Mouse (Mus musculus) T-cell, adult 66 days (primary cell): Measurements from ENCODE around the gene Krtap1-3. TPM values are rescaled to one million over a fixed set of nuclear protein-coding genes. Genes with fewer than 3 reads are reported as not detected.

Experiments
- total RNA-seq, 2 experiments: library from RNA; stranded (reverse); gene quantifications; 3 replicates in 1 of 2; 4 replicates in 1 of 2; pipeline ENCODE4 v1.2.4; 2023

The Krtap1-3 gene
- total RNA-seq, result not detected

GRCm38 (mm10) chr11:99590981-99591380 lies at the start of gene Krtap1-3:
Krtap1-3 (minus strand) TSS chr11:99591339.

GRCm38 (mm10) chr11:99634653-99635134 lies 43.6 kb upstream of the Krtap1-3 start, which contains the start of gene Krtap4-2:
Krtap4-2 (minus strand) TSS chr11:99635084.

GRCm38 (mm10) chr11:99628138-99628537 lies 37.0 kb upstream of the Krtap1-3 start, which contains the start of gene Krtap4-1:
Krtap4-1 (minus strand) TSS chr11:99628238.

GRCm38 (mm10) chr11:99620335-99620734 lies 29.2 kb upstream of the Krtap1-3 start, which contains the start of gene Gm11562:
Gm11562 (minus strand) TSS chr11:99620435.

GRCm38 (mm10) chr11:99614796-99615363 lies 23.7 kb upstream of the Krtap1-3 start, which contains the start of gene Krtap2-4:
Krtap2-4 (minus strand) TSS chr11:99614846.

GRCm38 (mm10) chr11:99610089-99610488 lies 18.9 kb upstream of the Krtap1-3 start, which contains the start of gene Gm11937:
Gm11937 (minus strand) TSS chr11:99610189.

GRCm38 (mm10) chr11:99603208-99603607 lies 12.1 kb upstream of the Krtap1-3 start, which contains the start of gene Gm11938:
Gm11938 (minus strand) TSS chr11:99603308.

GRCm38 (mm10) chr11:99597742-99598141 lies 6.6 kb upstream of the Krtap1-3 start, which contains the start of gene Krtap9-3:
Krtap9-3 (minus strand) TSS chr11:99598105.

GRCm38 (mm10) chr11:99583245-99583704 lies 7.9 kb downstream of the Krtap1-3 start, which contains the start of gene Krtap1-4:
Krtap1-4 (minus strand) TSS chr11:99583654.

GRCm38 (mm10) chr11:99580636-99581035 lies 10.5 kb downstream of the Krtap1-3 start, which contains the start of gene Krtap1-5:
Krtap1-5 (minus strand) TSS chr11:99581016.

GRCm38 (mm10) chr11:99566530-99566929 lies 24.6 kb downstream of the Krtap1-3 start, which contains the start of gene Krtap3-1:
Krtap3-1 (minus strand) TSS chr11:99566630.

GRCm38 (mm10) chr11:99559366-99559765 lies 31.8 kb downstream of the Krtap1-3 start, which contains the start of gene Gm11939:
Gm11939 (minus strand) TSS chr11:99559466.

GRCm38 (mm10) chr11:99556753-99557152 lies 34.4 kb downstream of the Krtap1-3 start, which contains the start of gene Krtap3-2:
Krtap3-2 (minus strand) TSS chr11:99556853.

GRCm38 (mm10) chr11:99550765-99551164 lies 40.4 kb downstream of the Krtap1-3 start, which contains the start of gene Krtap3-3:
Krtap3-3 (minus strand) TSS chr11:99550865.

Other genes starting within 250 kb of the Krtap1-3 start
- not detected for gene Krt27, start 240.2 kb downstream of the Krtap1-3 start, total RNA-seq
- gene Krt28, start 216.4 kb downstream of the Krtap1-3 start, total RNA-seq, result not detected
- 1 to 10 TPM; 4.7 to 5.7 TPM for gene Krt10, start 202.0 kb downstream of the Krtap1-3 start, total RNA-seq
- gene Krt12, start 169.1 kb downstream of the Krtap1-3 start, total RNA-seq, result not detected
- gene Krt20, start 153.2 kb downstream of the Krtap1-3 start, total RNA-seq, result not detected
- not detected for gene Krt23, start 98.2 kb downstream of the Krtap1-3 start, total RNA-seq
- gene Krt39, start 70.0 kb downstream of the Krtap1-3 start, total RNA-seq, result not detected
- gene Krt40, start 48.2 kb downstream of the Krtap1-3 start, total RNA-seq, result not detected
- gene Krtap3-3, start 40.5 kb downstream of the Krtap1-3 start, total RNA-seq, result not detected
- not detected for gene Krtap3-2, start 34.5 kb downstream of the Krtap1-3 start, total RNA-seq
- not detected for gene Gm11939, start 31.9 kb downstream of the Krtap1-3 start, total RNA-seq
- not detected for gene Krtap3-1, start 24.7 kb downstream of the Krtap1-3 start, total RNA-seq
- gene Krtap1-5, start 10.3 kb downstream of the Krtap1-3 start, total RNA-seq, result not detected
- not detected for gene Krtap1-4, start 7.7 kb downstream of the Krtap1-3 start, total RNA-seq
- not detected for gene Krtap9-3, start 6.8 kb upstream of the Krtap1-3 start, total RNA-seq
- gene Gm11938, start 12.0 kb upstream of the Krtap1-3 start, total RNA-seq, result not detected
- not detected for gene Gm11937, start 18.9 kb upstream of the Krtap1-3 start, total RNA-seq
- gene Krtap2-4, start 23.5 kb upstream of the Krtap1-3 start, total RNA-seq, result not detected
- not detected for gene Gm11562, start 29.1 kb upstream of the Krtap1-3 start, total RNA-seq
- gene Krtap4-1, start 36.9 kb upstream of the Krtap1-3 start, total RNA-seq, result not detected
- gene Krtap4-2, start 43.7 kb upstream of the Krtap1-3 start, total RNA-seq, result not detected
- gene Krtap4-7, start 52.8 kb upstream of the Krtap1-3 start, total RNA-seq, result not detected
- gene Gm11555, start 58.9 kb upstream of the Krtap1-3 start, total RNA-seq, result not detected
- gene Gm11563, start 67.6 kb upstream of the Krtap1-3 start, total RNA-seq, result not detected
- gene Krtap4-6, start 74.6 kb upstream of the Krtap1-3 start, total RNA-seq, result not detected
- not detected for gene Gm14190, start 99.4 kb upstream of the Krtap1-3 start, total RNA-seq
- not detected for gene Gm14180, start 143.0 kb upstream of the Krtap1-3 start, total RNA-seq
- gene Gm11595, start 181.6 kb upstream of the Krtap1-3 start, total RNA-seq, result not detected
- gene Krtap4-8, start 189.4 kb upstream of the Krtap1-3 start, total RNA-seq, result not detected
- gene Krtap4-9, start 193.9 kb upstream of the Krtap1-3 start, total RNA-seq, result not detected
- gene Gm11596, start 202.1 kb upstream of the Krtap1-3 start, total RNA-seq, result not detected
- gene Gm11569, start 207.6 kb upstream of the Krtap1-3 start, total RNA-seq, result not detected
- gene Gm11554, start 213.1 kb upstream of the Krtap1-3 start, total RNA-seq, result not detected
- gene Krtap4-13, start 218.6 kb upstream of the Krtap1-3 start, total RNA-seq, result not detected
- gene Gm11564, start 224.3 kb upstream of the Krtap1-3 start, total RNA-seq, result not detected
- gene 2300003K06Rik, start 246.7 kb upstream of the Krtap1-3 start, total RNA-seq, result not detected